Mouse (Mus musculus) ES-E14 (cell line): ENCODE data around the gene T2.

Source experiments
- MAFK ChIP-seq: IDR thresholded peaks from 2 replicates; pipeline ENCODE4 v1.6.1; 2014; ENCODE audit warnings: mild to moderate bottlenecking, low read depth, low read length, inconsistent platforms; ENCODE audit not compliant: insufficient read depth
- ZC3H11A ChIP-seq: IDR thresholded peaks from 2 replicates; pipeline ENCODE4 v1.6.1; 2012; ENCODE audit warnings: low read depth, mild to moderate bottlenecking, inconsistent platforms, low read length, borderline replicate concordance
- ZNF384 ChIP-seq: IDR thresholded peaks from 2 replicates; pipeline ENCODE4 v1.6.1; 2012; ENCODE audit warnings: low read depth, low read length, inconsistent platforms

DNA sequence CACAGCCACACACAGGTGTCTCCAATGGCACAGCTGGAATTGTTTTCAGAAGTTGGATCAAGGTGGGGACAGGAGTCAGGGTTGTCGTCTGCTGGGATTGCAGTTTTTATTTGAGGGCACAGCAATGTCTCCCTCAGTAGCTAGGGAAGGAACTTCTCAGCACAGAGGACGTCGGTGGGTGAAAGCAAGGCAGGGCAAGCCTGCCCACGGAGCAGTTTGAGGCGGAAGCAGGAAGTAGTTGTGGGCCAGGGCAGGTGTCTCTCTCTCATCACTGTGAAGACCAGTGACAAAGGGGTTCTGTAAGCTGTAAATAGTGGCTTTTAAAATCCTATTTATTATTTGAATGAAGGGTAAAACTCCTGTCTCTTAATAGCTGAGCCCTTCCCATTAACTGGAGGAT is 13.1 kb upstream of the T2 start:
- no peak for TF ChIP-seq MAFK
- no peak for TF ChIP-seq ZNF384
- no peak for TF ChIP-seq ZC3H11A
